Mouse (Mus musculus) hematopoietic multipotent progenitor cell, adult 10-12 weeks (in vitro differentiated cells): ENCODE results near the gene Tmcc3. TPM values are rescaled to one million over a fixed set of nuclear protein-coding genes. Genes with fewer than 3 reads are reported as not detected.

Experiments used
- polyA plus RNA-seq: library from polyadenylated mRNA; stranded (reverse); fragments of >175 nt; gene quantifications from 2 replicates; pipeline ENCODE4 v1.2.3, GENCODE M21; 2012; ENCODE audit warnings: low replicate concordance

Tmcc3 gene
- 3.5 and 4.1 TPM in 2 replicates for polyA plus RNA-seq

DNA sequence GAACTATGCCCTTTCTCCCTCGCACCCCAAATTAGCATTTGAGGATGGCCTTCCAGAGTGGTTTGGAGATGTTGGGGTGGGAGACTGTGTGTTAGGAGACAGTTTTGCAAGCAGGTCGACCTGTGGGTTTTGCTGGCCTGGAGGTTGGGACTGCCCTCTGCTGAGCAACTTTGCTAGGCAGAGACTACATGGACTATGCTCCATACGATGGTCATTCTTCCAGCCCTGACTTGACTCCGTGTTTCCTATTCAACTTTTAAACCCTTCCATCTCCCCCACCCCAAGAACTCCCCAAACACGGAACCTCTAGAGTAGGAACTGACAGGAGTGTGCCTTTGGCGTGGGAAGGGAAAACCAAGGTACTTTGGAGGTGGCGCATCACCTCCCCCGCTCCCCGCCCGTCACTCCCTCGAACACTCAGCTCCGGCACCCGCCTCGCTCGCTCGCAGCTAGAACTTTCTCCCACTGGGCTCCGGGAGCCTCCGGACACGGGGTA, at the start of gene Tmcc3:
Tmcc3 (plus strand) TSS at position 439 of the 496 bp plus-strand sequence.

DNA sequence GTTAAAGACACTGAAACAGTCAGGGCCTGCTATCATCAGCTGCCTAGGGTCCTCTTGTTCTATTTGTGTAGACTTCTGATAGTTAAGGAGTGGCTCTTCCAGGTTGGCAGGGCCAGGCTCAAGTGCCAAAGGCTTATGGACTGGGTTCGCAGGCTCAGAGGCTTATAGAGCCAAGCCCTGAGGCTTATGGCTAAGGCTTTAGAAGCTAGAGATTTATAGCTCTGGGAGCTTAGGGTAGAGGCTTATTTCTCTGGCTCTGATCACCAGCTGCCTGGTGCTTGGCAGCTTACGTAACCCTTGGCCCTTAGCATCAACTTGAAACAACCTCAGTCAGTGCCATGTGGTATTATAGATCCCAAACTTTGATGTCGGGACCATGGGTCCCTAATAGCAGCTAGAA, 13.3 kb upstream of the Tmcc3 start, which contains the start of gene Gm4792:
Gm4792 (minus strand) TSS at position 233 of the 400 bp plus-strand sequence.

Other genes with a start within 250 kb of the Tmcc3 start
- gene Nr2c1, start 163.9 kb upstream of the Tmcc3 start, polyA plus RNA-seq = 0.68 and 1.3 TPM in 2 replicates
- gene Ndufa12, start 113.2 kb upstream of the Tmcc3 start, polyA plus RNA-seq = 134 and 399 TPM in 2 replicates
- not detected in 2 replicates for gene Gm4792, start 13.2 kb upstream of the Tmcc3 start, polyA plus RNA-seq